Mouse (Mus musculus) erythroid progenitor cell, adult 5-6 weeks (primary cell): Measurements from ENCODE around the gene Cdc42bpa. TPM values are rescaled to one million over a fixed set of nuclear protein-coding genes. Genes with fewer than 3 reads are reported as not detected.

Source experiments
- ATAC-seq: replicated peaks from 2 replicates; pipeline ENCODE4 v1.8.0; 2016; ENCODE audit warnings: moderate number of reproducible peaks, mild to moderate bottlenecking, moderate TSS enrichment, inconsistent platforms; ENCODE audit not compliant: poor library complexity, low FRiP score, severe bottlenecking
- total RNA-seq, 2 experiments: library from RNA; stranded (forward) in 1 of 2; stranded (reverse) in 1 of 2; fragments of 150-400 nt in 1 of 2; fragments of 186-747, 209-891 nt in 1 of 2; gene quantifications; 2 replicates each; pipeline versions ENCODE4 v1.2.3 to v1.2.4; 2015 to 2017; ENCODE audit warnings: low replicate concordance in 2 of 2

Gene Cdc42bpa
- total RNA-seq, 2 experiments from 2014 or later: 73.4 to 84.3 TPM

DNA sequence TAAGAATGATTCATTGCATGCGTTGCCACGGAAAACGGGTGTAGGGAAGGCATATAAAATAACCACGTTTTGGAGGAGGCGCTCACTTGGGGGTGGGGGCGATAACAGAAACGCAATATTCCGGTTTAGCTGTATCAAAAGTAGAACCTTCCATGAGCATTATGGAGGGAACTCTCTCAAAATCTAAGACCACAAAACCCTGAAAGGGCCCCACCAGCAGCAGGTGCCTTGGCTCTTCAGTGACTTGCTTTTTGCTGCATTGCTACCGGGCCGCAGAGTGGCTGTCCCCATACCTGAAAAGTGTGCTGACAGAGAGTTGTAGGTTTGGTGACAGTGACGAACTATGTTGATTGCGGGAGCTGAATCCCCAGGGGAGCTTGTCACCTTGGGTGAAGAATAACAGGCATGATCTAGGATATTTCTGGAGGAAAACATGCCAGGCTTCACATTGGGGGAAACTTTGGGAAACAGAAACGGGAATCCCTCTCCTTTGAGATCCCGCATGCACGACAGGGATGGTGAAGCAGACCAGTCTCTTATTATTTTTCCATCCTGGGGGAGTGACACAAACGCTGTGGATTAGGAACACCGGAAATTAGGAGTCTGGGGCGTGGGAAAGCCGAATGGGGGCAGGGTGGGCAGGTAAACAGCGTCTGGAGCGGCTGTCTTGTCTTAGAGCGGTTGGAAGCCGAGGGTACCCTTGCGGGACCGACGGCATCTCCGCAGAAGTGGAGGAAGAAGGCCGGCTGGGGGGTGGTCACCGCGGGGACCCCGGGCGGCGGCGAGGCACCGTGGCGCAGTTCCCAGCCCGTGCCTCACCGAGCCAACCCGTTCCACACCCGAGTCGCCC, 1.2 kb upstream of the Cdc42bpa start:
- no peak for ATAC-seq

GRCm38 (mm10) chr1:179960543-179960876, 238 bp downstream of the Cdc42bpa start:
- ATAC-seq: no peak

DNA sequence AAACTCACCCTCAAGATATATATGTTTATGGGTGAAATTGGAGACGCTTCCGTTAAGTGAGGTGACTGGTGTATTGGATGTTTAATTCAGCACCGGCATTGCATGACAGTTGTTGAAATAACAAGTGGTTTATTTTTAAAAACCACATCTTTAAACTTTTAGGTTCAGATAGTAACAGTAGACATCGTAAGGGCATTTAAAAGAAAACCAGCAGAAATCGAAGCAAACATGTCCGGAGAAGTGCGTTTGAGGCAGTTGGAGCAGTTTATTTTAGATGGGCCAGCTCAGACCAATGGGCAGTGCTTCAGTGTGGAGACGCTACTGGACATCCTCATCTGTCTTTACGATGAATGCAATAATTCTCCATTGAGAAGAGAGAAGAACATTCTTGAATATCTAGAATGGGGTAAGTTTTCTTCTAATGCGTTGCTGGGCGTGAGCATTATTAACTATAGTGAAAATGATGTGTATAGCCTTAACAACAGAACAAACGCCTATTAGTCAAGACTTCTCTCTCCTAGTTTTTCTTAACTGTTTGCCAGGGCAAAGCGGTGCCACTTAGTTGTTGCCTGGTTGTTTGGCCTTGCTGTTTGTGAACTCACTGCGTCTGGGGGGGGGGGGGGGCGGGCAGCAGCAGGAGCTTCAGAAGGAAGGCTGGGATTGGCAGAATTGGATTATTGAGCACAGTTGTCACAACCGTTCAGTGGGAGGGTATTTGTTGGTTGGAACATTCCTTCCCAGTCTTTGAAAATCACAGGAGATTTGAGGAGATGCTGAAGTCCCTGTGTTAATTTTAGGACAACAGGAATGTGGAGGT, 818 bp downstream of the Cdc42bpa start:
- 0 out of 2 replicates have a peak, but pooled peaks have one; percentile 32 for ATAC-seq

DNA sequence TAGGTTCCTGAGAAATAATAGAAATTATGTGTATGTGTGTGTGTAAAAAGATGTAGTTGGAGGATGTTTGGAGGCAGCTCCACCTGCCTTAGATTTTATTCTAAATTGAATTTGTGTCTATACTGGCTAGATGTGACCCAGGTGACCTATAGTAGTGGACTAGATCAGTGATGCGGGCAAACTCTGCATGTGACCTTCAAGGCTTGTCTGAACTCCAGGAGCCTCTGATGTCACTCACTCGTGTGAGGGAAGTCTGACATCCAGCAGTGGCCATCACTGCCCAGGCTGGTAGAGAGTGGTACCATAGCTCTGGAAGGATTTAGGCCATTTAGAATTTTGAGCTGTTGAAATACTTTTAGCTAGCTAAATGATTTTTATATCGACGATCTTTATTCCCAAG, 1.5 kb downstream of the Cdc42bpa start:
- no peak for ATAC-seq

DNA sequence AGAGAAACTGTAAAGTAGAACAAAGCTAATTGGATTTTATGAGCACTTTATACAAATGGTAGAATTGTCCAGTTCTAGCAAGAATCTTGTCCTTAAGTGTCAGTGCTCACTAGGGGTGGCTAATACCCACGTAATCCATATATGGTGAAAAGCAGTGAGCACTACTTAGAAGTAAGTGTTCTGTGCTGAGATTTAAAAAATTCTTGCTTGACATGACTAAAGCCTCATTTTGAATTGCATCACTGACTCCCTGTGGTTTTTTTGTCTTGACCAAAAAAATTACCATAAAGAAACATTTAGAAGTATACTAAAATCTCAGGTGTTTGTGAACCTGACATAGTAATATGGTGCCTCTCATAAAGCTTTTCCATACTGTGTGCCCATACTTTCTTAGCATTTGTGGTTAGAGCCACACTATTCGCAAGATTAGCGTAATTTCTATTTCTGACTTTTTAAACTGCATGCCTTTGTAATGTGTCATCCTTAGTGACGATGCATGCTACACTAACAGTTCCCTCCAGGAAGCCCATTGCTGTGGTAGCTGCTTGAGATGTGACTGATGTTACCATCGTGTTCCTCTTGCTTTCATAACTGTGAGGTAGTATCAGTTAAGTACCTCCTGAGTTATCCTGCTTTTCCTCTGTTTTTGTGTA, 9.6 kb downstream of the Cdc42bpa start:
- no peak for ATAC-seq

- ATAC-seq: peak; percentile 74
These were observed 14.7 kb downstream of the Cdc42bpa start for GRCm38 (mm10) chr1:179975021-179975420.

GRCm38 (mm10) chr1:179975645-179976275, 15.5 kb downstream of the Cdc42bpa start:
- peak; percentile 55; the same call in 1 of the 2 replicates for ATAC-seq

- no peak for ATAC-seq
These were observed 17.2 kb downstream of the Cdc42bpa start for GRCm38 (mm10) chr1:179977437-179977836.

- ATAC-seq: no peak
These were observed 18.5 kb downstream of the Cdc42bpa start for GRCm38 (mm10) chr1:179978742-179979141.

DNA sequence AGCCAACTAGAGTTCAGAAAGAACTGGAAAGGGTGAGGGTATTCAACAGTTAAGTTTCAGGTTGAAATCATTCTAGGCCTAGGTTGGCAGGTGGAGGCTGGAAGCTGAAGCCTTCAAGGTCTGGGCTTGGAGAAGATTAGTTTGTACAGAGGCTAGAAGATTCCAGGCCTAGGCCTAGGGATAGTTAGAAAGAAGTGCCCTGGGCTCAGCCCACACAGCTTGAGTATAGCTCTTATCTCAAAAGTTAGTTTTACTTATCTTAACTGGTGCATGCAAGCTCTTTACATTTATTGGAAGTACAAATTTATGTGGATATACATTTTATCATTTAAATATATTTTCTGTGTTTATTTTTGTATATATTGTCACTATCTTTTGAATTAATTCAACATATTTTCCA, 21.4 kb downstream of the Cdc42bpa start:
- ATAC-seq: no peak

- ATAC-seq: no peak
These were observed 21.9 kb downstream of the Cdc42bpa start for GRCm38 (mm10) chr1:179982183-179982582.

- no peak for ATAC-seq
These were observed 22.7 kb downstream of the Cdc42bpa start for GRCm38 (mm10) chr1:179982933-179983332.

GRCm38 (mm10) chr1:179984171-179984570, 23.9 kb downstream of the Cdc42bpa start:
- ATAC-seq: no peak

- no peak for ATAC-seq
These were observed 31.5 kb downstream of the Cdc42bpa start for GRCm38 (mm10) chr1:179991660-179992235.

GRCm38 (mm10) chr1:179992255-179992654, 32.0 kb downstream of the Cdc42bpa start:
- ATAC-seq: no peak

GRCm38 (mm10) chr1:180008057-180008456, 47.8 kb downstream of the Cdc42bpa start:
- no peak for ATAC-seq

- no peak for ATAC-seq
These were observed 53.2 kb downstream of the Cdc42bpa start for GRCm38 (mm10) chr1:180013479-180013878.

GRCm38 (mm10) chr1:180018218-180018617, 57.9 kb downstream of the Cdc42bpa start:
- no peak for ATAC-seq

DNA sequence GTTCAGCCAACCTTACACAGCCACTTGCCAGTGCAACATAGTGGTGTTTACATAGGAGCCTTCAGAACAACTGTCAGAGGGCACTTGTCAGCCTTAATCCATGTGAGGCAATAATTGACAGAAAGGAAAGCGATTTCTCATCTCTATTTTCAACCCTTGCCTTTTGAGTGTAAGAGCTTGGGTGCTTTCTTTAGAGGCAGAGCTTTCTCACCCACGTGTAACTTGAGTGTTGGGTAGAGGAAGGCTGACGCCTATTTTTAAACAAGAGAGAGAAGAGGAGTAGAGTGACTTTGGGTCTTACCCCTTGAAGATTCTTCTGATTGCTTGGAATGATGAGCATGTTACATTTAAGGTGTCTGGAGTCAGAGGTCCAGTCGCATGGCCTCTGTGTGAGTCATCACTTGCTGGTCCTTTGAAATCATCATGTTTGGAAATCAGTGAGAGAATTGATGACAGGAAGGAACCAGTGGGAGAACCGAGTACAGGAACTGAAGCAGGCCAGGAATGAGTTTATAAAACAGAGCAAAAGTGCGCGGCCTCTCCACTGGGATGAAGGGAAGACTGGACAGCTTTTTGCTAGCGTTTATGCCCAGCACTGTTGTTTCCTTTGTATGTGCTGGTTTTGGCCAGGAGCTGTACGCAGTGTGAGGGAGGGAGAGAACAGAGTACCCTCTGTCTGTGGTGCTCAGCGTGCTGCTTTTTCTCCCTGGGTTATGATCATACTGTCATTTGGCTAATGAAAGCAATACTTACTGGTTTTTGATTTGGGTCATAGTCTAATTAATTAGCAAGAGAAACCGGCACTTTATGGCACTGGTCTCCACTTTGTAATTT, 61.4 kb downstream of the Cdc42bpa start:
- ATAC-seq: no peak
